Mouse (Mus musculus) left cerebral cortex, postnatal 14 days (tissue): ENCODE results near the gene Nt5dc1. TPM values are rescaled to one million over a fixed set of nuclear protein-coding genes. Genes with fewer than 3 reads are reported as not detected.
A peak's percentile ranks its signal among the peaks of the same experiment; 100 is the strongest.
"Not testable (repeated sequence)": the region's sequence is repeated elsewhere in the genome, so short reads cannot be mapped to it uniquely, and the experiment has no call there.

Source experiments
- DNase-seq, 2 experiments: peaks; one replicate each; pipeline ENCODE4 v3.0.0; 2021 to 2022; ENCODE audit warnings: low spot score in 2 of 2, mixed read lengths in 1 of 2
- intact Hi-C: fragments of 180-260 bp; cut with DNase I; formaldehyde crosslinking; loops from one replicate; pipeline ENCODE4 v1.15.1; 2025
- long read RNA-seq, 2 experiments: library from polyadenylated mRNA; stranded (forward); transcript quantifications; one replicate each; pipeline ENCODE4 v2.0.0; 2021
- total RNA-seq, 2 experiments: library from RNA; stranded (reverse); gene quantifications; 2 replicates each; pipeline ENCODE4 v1.2.3; 2021

Gene Nt5dc1
- total RNA-seq: 1 to 10 TPM; 1.8 to 2.0 TPM
- long read RNA-seq, experiment 1, partial matches to known transcripts: 0 of 6 reads
- long read RNA-seq, experiment 1, other reads (novel, unspliced or antisense): 6 of 6 reads
- long read RNA-seq, experiment 2, partial matches to known transcripts: 1 of 7 reads
- long read RNA-seq, experiment 2, other reads (novel, unspliced or antisense): 3 of 7 reads

GRCm38 (mm10) chr10:34418204-34418756, at the start of gene Nt5dc1:
Nt5dc1 (minus strand) TSS chr10:34418552.
- intact Hi-C loops: no loop called here
- peak; percentile 88 to 89 for DNase-seq

- DNase-seq: no peak
- intact Hi-C loops: no loop called here
Observed at GRCm38 (mm10) chr10:34464321-34464720, 46.0 kb upstream of the Nt5dc1 start.

GRCm38 (mm10) chr10:34461451-34461850, 43.1 kb upstream of the Nt5dc1 start:
- intact Hi-C loops: no loop called here
- no peak for DNase-seq

GRCm38 (mm10) chr10:34449469-34449868, 31.1 kb upstream of the Nt5dc1 start:
- peak in 1 of 2 experiments; percentile 13 for DNase-seq
- intact Hi-C loops: no loop called here

- intact Hi-C loops, DNase-seq: not testable (repeated sequence)
Observed at GRCm38 (mm10) chr10:34434191-34434590, 15.8 kb upstream of the Nt5dc1 start.

GRCm38 (mm10) chr10:34431783-34432182, 13.4 kb upstream of the Nt5dc1 start:
- no peak for DNase-seq
- intact Hi-C loops: no loop called here

GRCm38 (mm10) chr10:34418794-34419193, 442 bp upstream of the Nt5dc1 start:
- intact Hi-C loops: not testable (repeated sequence)

GRCm38 (mm10) chr10:34399267-34399666, 19.1 kb downstream of the Nt5dc1 start:
- no peak for DNase-seq
- intact Hi-C loops: no loop called here

More at GRCm38 (mm10) chr10:34418794-34419193, 442 bp upstream of the Nt5dc1 start:
- DNase-seq: not testable (repeated sequence)

- DNase-seq: no peak
- intact Hi-C loops: no loop called here
Observed at GRCm38 (mm10) chr10:34396959-34397358, 21.4 kb downstream of the Nt5dc1 start.

- DNase-seq: no peak
- intact Hi-C loops: no loop called here
Observed at GRCm38 (mm10) chr10:34389681-34390080, 28.7 kb downstream of the Nt5dc1 start, which contains the start of gene Col10a1. Col10a1 (plus strand) TSS chr10:34389981.

- DNase-seq: no peak
- intact Hi-C loops: no loop called here
Observed at GRCm38 (mm10) chr10:34385636-34386035, 32.7 kb downstream of the Nt5dc1 start.

- DNase-seq: no peak
- intact Hi-C loops: no loop called here
Observed at GRCm38 (mm10) chr10:34373332-34373731, 45.0 kb downstream of the Nt5dc1 start.

- intact Hi-C loops: no loop called here
- DNase-seq: peak; percentile 7 to 26
Observed at GRCm38 (mm10) chr10:34368138-34368537, 50.2 kb downstream of the Nt5dc1 start.

GRCm38 (mm10) chr10:34363756-34364155, 54.6 kb downstream of the Nt5dc1 start:
- peak in 1 of 2 experiments; percentile 8 for DNase-seq
- intact Hi-C loops: no loop called here

GRCm38 (mm10) chr10:34358263-34358662, 60.1 kb downstream of the Nt5dc1 start:
- intact Hi-C loops: no loop called here

GRCm38 (mm10) chr10:34352166-34352565, 66.2 kb downstream of the Nt5dc1 start:
- no peak for DNase-seq
- intact Hi-C loops: no loop called here

More at GRCm38 (mm10) chr10:34358263-34358662, 60.1 kb downstream of the Nt5dc1 start:
- DNase-seq: no peak

- intact Hi-C loops: no loop called here
- DNase-seq: no peak
Observed at GRCm38 (mm10) chr10:34341886-34342285, 76.5 kb downstream of the Nt5dc1 start.

- no peak for DNase-seq
- intact Hi-C loops: no loop called here
Observed at GRCm38 (mm10) chr10:34341014-34341413, 77.3 kb downstream of the Nt5dc1 start.

GRCm38 (mm10) chr10:34328310-34328709, 90.0 kb downstream of the Nt5dc1 start:
- intact Hi-C loops: loop anchor here (5.0 kb wide), 1 partner anchor 46 kb away; the partner anchor contains the start of gene Tspyl1
- peak; percentile 68 to 74 for DNase-seq

GRCm38 (mm10) chr10:34327144-34327543, 91.2 kb downstream of the Nt5dc1 start:
- intact Hi-C loops: loop anchor here (2.0 to 5.0 kb wide), 2 partner anchors 45 to 290 kb away; partner anchors contain the start of genes Trappc3l and Tspyl1
- no peak for DNase-seq

GRCm38 (mm10) chr10:34326701-34327100, 91.7 kb downstream of the Nt5dc1 start:
- DNase-seq: peak; percentile 23 to 28
- intact Hi-C loops: loop anchor here (2.0 to 5.0 kb wide), 2 partner anchors 44 to 290 kb away; partner anchors contain the start of genes Trappc3l and Tspyl1
